Mouse (Mus musculus) midbrain, postnatal 0 days (tissue): ENCODE data around the gene Lmo1. TPM values are rescaled to one million over a fixed set of nuclear protein-coding genes. Genes with fewer than 3 reads are reported as not detected.

Experiments
- ATAC-seq: fragments of 200-750 bp; cut with Nextera tagmentation; 2 replicates; pipeline ENCODE4 v1.8.0; 2017; ENCODE audit warnings: moderate number of reproducible peaks, mild to moderate bottlenecking, moderate TSS enrichment, moderate library complexity; ENCODE audit not compliant: low FRiP score
- DNase-seq: peaks from one replicate; pipeline ENCODE4 v3.0.0-alpha.2; 2015; ENCODE audit warnings: low spot score
- H3K27ac ChIP-seq: fragments of 300-500 bp; sonication (generic); 2 replicates; pipeline ENCODE4 v1.5.1; 2014; ENCODE audit warnings: low read depth, mild to moderate bottlenecking, low read length, mixed read lengths
- H3K27me3 ChIP-seq: fragments of 300-500 bp; sonication (generic); 2 replicates; pipeline ENCODE4 v1.6.1; 2014; ENCODE audit warnings: low read length, control low read depth, mixed read lengths; ENCODE audit not compliant: insufficient read depth
- H3K36me3 ChIP-seq: fragments of 300-500 bp; sonication (generic); 2 replicates; pipeline ENCODE4 v1.6.1; 2014; ENCODE audit warnings: low read length, control low read depth, mixed read lengths; ENCODE audit not compliant: insufficient read depth
- H3K4me1 ChIP-seq: fragments of 300-500 bp; sonication (generic); 2 replicates; pipeline ENCODE4 v1.6.1; 2014; ENCODE audit warnings: mild to moderate bottlenecking, control low read depth, antibody characterized with exemption, low read length, mixed read lengths; ENCODE audit not compliant: insufficient read depth
- H3K4me2 ChIP-seq: fragments of 300-500 bp; sonication (generic); 2 replicates; pipeline ENCODE4 v1.6.1; 2014; ENCODE audit warnings: low read depth, mild to moderate bottlenecking, low read length, mixed read lengths; ENCODE audit not compliant: poor library complexity, severe bottlenecking
- H3K4me3 ChIP-seq: fragments of 300-500 bp; sonication (generic); 2 replicates; pipeline ENCODE4 v1.5.1; 2014; ENCODE audit warnings: low read depth, mild to moderate bottlenecking, low read length, moderate library complexity
- H3K9ac ChIP-seq: fragments of 300-500 bp; sonication (generic); replicated peaks from 2 replicates; pipeline ENCODE4 v1.6.1; 2014; ENCODE audit warnings: mild to moderate bottlenecking, low read length, moderate library complexity, mixed read lengths; ENCODE audit not compliant: poor library complexity, severe bottlenecking
- H3K9me3 ChIP-seq: fragments of 300-500 bp; sonication (generic); 2 replicates; pipeline ENCODE4 v1.6.1; 2016; ENCODE audit warnings: low read length, control low read depth
- CTCF ChIP-seq: IDR thresholded peaks from 2 replicates; pipeline ENCODE4 v1.5.1; 2016; ENCODE audit warnings: antibody characterized with exemption, mild to moderate bottlenecking
- WGBS: fragments of 180-500 bp; shearing (Covaris S2); extraction: QIAGEN DNeasy Blood & Tissue Kit; methylation state at CpG from one replicate; pipeline ENCODE4 v1.1.7; 2014; 5-methylcytosine and 5-hydroxymethylcytosine counted together
- polyA plus RNA-seq: library from polyadenylated mRNA; unstranded; fragments of >200 nt; fragmentation: Nextera tagmentation; extraction: Ambion mirVana; gene quantifications from 2 replicates; pipeline ENCODE4 v1.2.1, GENCODE M21; 2015
- total RNA-seq: library from RNA; depleted of rRNA; stranded (reverse); fragments of >200 nt; gene quantifications from 2 replicates; pipeline ENCODE4 v1.2.3, GENCODE M21; 2014

The Lmo1 gene
- total and polyA plus RNA-seq, 2 experiments from 2014 or later, result 109 TPM

DNA sequence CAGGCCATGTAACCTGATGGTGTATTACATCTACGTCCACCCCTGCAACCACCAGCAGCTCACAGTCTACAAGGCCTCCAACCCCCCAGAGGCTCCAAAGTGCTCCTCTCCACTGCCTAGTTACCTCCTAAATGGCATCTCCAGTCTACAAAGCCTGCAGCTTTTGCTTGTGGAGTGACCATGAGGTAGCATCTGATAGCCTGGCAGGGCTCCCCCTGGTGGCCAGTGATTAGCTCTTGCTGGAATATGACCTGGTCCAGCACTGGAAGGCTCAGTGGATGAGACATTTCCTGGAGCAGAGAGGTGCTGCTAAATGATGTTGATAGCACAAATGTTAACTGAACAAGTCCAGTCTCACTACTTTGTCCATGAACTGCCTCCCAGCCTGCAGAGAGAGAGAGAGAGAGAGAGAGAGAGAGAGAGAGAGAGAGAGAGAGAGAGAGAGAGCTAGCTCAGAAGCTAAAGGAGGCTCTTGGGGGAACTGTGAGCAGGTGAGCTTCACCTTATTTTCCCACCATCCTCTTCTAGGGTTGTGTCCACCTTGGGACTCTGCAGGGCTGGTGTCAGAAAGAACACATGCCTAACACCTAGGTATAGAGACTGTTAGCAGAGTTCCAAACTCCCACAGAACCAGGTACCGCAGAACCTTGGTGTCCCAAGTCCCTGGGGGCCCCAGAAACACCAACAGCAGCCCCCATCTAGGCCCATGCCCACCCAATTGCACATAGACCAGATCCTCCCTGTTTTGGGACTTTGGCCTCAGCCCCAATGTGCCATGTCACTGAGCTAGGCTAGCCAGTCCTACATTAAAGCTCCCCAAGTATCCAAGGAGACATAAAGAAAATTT is 43.3 kb upstream of the Lmo1 start:
- H3K4me1 ChIP-seq, result no peaks in the 10 kb centered on the region
- no peaks in the 10 kb centered on the region for H3K27me3 ChIP-seq
- H3K4me2 ChIP-seq, result no peak overlapping the region
- H3K9ac ChIP-seq, result no peak overlapping the region
- no peaks in the 10 kb centered on the region for H3K36me3 ChIP-seq
- peak; percentile 84 for DNase-seq
- H3K27ac ChIP-seq, result no peak overlapping the region
- no peak overlapping the region for H3K4me3 ChIP-seq
- peak; percentile 39; the same call in 1 of the 2 replicates for ATAC-seq
- WGBS, result 85% methylated on average over 2 of the region's 2 CpGs
- H3K9me3 ChIP-seq, result no peaks in the 10 kb centered on the region
- peak; percentile 79 for TF ChIP-seq CTCF

DNA sequence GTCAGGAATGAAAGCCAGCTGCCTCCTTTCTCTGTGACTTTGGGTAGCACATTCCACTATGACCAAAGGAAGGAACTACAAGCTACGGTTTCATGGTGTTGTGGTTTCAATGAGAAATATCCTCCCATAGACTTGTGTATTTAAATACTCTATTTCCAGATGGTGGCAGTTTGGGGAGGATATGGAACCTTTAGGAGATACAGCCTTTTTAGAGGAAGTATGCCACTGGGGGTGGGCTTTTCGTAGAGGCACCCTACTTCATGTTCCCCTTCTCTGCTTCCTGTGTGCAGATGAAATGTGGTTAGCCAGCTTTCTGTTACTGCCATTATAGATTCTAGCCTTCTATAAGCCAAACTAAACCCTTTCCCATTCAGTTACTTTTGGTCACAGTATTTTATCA is 34.8 kb upstream of the Lmo1 start:
- no peak overlapping the region for H3K27ac ChIP-seq

DNA sequence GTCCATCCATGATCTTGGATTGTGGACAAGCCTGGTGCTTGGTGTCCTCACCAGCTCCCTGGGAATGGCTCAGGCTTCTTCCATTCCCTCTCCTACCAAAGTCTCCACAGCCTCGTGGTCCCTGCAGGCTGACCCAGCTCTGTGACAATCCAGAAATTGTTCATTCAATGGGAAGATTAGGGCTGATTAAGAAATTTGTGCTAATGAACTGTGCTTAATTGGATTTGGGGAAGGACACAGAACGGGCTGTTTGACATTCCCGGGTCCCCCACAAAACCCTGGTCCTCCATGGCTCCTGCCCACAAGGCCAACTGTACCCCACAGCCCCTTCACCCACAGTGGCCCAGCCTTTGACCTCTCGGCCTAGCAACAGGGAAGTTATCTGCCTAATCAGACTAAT is 32.8 kb upstream of the Lmo1 start:
- no peaks in the 10 kb centered on the region for H3K4me1 ChIP-seq
- H3K4me3 ChIP-seq, result no peak overlapping the region
- WGBS, result 54% methylated on average over 4 of the region's 4 CpGs
- H3K9ac ChIP-seq, result no peak overlapping the region
- no peak overlapping the region for H3K27ac ChIP-seq
- no peak overlapping the region for H3K4me2 ChIP-seq
- no peaks in the 10 kb centered on the region for H3K36me3 ChIP-seq
- H3K9me3 ChIP-seq, result no peaks in the 10 kb centered on the region
- no peaks in the 10 kb centered on the region for H3K27me3 ChIP-seq
- ATAC-seq (no peak), DNase-seq (no peak)
- no peak for TF ChIP-seq CTCF

More for the DNA sequence above, 34.8 kb upstream of the Lmo1 start:
- Histone ChIP-seq H3K9me3 (no peaks in the 10 kb centered on the region), H3K4me2 (no peak overlapping the region), H3K9ac (no peak overlapping the region), H3K27me3 (no peaks in the 10 kb centered on the region), H3K4me3 (no peak overlapping the region), H3K4me1 (no peaks in the 10 kb centered on the region), H3K36me3 (no peaks in the 10 kb centered on the region)
- ATAC-seq, result no peak
- no peak for DNase-seq
- no peak for TF ChIP-seq CTCF
- 80% methylated on average over 2 of the region's 2 CpGs for WGBS

DNA sequence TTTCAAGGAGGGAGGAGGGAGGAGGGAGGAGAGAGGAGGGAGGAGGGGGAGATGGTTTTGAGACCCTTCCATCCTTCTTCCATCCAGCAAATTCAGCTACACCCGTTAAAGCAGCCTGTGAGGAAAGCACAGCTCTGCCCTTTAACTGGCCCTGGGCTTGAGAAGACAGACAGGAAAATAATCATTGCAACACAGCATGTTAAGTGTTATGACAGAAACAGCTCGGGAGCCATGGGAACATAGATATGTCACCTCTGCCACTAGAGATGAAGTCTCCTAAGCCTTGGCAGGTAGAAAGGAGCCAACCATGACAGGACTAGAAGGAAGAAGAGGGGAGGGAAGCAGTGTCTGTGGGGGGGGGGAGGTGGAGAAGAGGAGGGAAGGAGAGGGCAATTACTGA is 31.4 kb upstream of the Lmo1 start:
- ATAC-seq (no peak), DNase-seq (no peak)
- no peaks in the 10 kb centered on the region for H3K27me3 ChIP-seq
- H3K27ac ChIP-seq, result no peak overlapping the region
- H3K4me3 ChIP-seq, result no peak overlapping the region
- TF ChIP-seq CTCF, result no peak
- 55% methylated on average over 2 of the region's 2 CpGs for WGBS
- H3K36me3 ChIP-seq, result no peaks in the 10 kb centered on the region
- no peak overlapping the region for H3K9ac ChIP-seq
- no peak overlapping the region for H3K4me2 ChIP-seq
- H3K4me1 ChIP-seq, result 0 out of 2 replicates have a peak, but pooled peaks cover 3% of the 10 kb centered on the region
- H3K9me3 ChIP-seq, result no peaks in the 10 kb centered on the region

DNA sequence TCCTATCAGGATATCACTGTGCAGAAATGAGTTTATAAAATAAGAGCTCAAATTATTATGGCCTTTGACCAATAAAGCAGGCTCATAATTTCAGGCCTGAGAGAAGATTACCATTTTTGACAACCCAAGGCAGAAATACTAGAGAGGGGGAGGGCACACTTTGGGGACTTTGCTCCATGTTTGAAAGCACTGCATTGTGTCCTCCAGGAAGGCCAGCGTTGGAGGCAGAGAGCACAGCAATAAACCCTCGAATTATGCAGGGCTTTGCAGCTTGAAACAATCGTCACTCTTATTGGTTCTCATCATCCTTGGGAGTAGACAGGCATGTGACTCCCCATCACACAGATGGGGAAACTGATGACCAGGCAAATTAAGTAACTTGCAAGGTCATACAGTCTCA is 28.1 kb upstream of the Lmo1 start:
- no peaks in the 10 kb centered on the region for H3K36me3 ChIP-seq
- no peaks in the 10 kb centered on the region for H3K9me3 ChIP-seq
- no peak for DNase-seq
- TF ChIP-seq CTCF, result no peak
- no peak overlapping the region for H3K9ac ChIP-seq
- no peak overlapping the region for H3K4me2 ChIP-seq
- H3K27me3 ChIP-seq, result no peaks in the 10 kb centered on the region
- H3K4me3 ChIP-seq, result no peak overlapping the region
- ATAC-seq, result no peak
- 65% methylated on average over 3 of the region's 3 CpGs for WGBS
- peak overlapping the region; percentile 2; the same call in 1 of the 2 replicates for H3K27ac ChIP-seq
- 0 out of 2 replicates have a peak, but pooled peaks cover 3% of the 10 kb centered on the region for H3K4me1 ChIP-seq

DNA sequence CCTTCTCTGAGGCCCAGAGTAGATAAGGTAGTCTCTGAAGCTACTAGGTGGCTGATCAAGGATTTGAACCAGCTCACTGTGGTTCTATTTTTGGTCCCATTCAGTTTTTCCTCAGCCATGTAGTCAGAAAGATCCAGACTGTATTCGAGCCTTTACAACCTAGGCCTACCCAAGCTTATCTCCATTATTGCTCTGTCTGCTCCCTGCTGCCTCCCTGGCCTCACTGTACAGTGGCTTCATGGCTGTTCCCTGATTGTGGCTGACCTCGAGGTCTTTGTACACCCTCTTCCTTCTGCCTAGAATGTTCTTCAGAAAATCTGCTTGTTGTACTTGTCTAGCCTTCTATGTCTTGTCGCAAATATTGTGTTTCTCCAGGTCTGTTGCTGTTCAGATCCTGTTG is 25.6 kb upstream of the Lmo1 start:
- H3K36me3 ChIP-seq, result no peaks in the 10 kb centered on the region
- H3K27me3 ChIP-seq, result no peaks in the 10 kb centered on the region
- H3K4me3 ChIP-seq, result no peak overlapping the region
- H3K9me3 ChIP-seq, result no peaks in the 10 kb centered on the region
- no peak for DNase-seq
- no peak overlapping the region for H3K9ac ChIP-seq
- TF ChIP-seq CTCF, result no peak
- H3K4me2 ChIP-seq, result no peak overlapping the region
- no peak for ATAC-seq
- H3K4me1 ChIP-seq, result peaks cover 16% of the 10 kb centered on the region; the same call in 1 of the 2 replicates
- no peak overlapping the region for H3K27ac ChIP-seq
- 89% methylated on average over 3 of the region's 3 CpGs for WGBS
